Mouse (Mus musculus): Measurements from ENCODE around the gene Lrrc31. TPM values are rescaled to one million over a fixed set of nuclear protein-coding genes. Genes with fewer than 3 reads are reported as not detected.

Gene Lrrc31
- total and polyA plus RNA-seq, 2 experiments from 2014 or later = not detected

DNA sequence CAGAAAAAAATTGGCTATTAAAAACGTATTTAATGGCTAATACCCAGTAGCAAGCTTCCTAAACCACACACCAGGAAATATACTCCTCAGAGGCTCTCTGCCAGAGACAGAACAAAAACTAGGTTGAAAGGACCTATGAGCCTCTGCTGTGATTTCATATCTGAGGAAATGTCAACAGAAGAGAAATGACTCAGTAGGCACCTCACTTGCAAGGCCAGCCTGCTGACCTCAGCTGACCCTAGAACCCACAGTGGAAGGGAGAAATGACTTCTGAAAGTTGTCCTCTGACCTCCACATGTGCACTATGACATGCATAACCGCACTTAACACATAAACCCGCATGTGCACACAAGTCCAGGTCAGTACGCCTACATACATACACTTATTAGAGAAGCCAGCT lies 27.6 kb upstream of the Lrrc31 start:
- ATAC-seq (no peak), DNase-seq (no peak)
- no peak overlapping the region for H3K27ac ChIP-seq (ENCODE audit: low read depth, low read length)
- no peak for TF ChIP-seq CTCF (IDR thresholded peaks at IDR 0.05; ENCODE audit: low read depth)
- no peaks in the 10 kb centered on the region for H3K9me3 ChIP-seq (ENCODE audit: low read length)
- no peak overlapping the region for H3K9ac ChIP-seq
- H3K4me2 ChIP-seq (ENCODE audit: low read depth) = no peak overlapping the region
- no peaks in the 10 kb centered on the region for H3K36me3 ChIP-seq (ENCODE audit: insufficient read depth)
- no peak overlapping the region for H3K4me3 ChIP-seq (ENCODE audit: low read depth, low read length)
- WGBS = 82% methylated on average over 4 of the region's 4 CpGs
- H3K4me1 ChIP-seq (ENCODE audit: insufficient read depth) = no peaks in the 10 kb centered on the region
- H3K27me3 ChIP-seq (ENCODE audit: insufficient read depth, low read length) = no peaks in the 10 kb centered on the region

DNA sequence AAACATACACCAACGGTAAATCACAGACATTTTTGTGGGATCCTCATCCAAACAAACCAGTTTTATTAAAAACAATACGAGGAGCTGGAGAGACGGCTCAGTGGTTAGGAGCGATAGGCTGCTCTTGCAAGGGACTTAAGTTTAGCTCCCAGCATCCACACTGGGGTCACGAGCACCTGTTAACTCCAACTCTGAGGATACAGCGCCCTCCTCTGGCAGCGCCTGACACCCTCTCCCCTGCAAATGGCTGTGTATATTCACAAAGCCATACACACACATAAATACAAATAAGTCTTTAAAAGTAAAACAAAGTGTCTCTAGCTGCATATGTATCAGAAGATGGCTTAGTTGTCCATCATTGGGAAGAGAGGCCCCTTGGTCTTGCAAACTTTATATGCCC lies 25.9 kb upstream of the Lrrc31 start:
- WGBS = 83% methylated on average over 7 of the region's 7 CpGs
- H3K9ac ChIP-seq = no peak overlapping the region
- H3K4me1 ChIP-seq (ENCODE audit: insufficient read depth) = no peaks in the 10 kb centered on the region
- DNase-seq (no peak), ATAC-seq (no peak)
- no peak overlapping the region for H3K27ac ChIP-seq (ENCODE audit: low read depth, low read length)
- no peaks in the 10 kb centered on the region for H3K27me3 ChIP-seq (ENCODE audit: insufficient read depth, low read length)
- no peaks in the 10 kb centered on the region for H3K9me3 ChIP-seq (ENCODE audit: low read length)
- H3K4me2 ChIP-seq (ENCODE audit: low read depth) = no peak overlapping the region
- TF ChIP-seq CTCF (IDR thresholded peaks at IDR 0.05; ENCODE audit: low read depth) = no peak
- H3K4me3 ChIP-seq (ENCODE audit: low read depth, low read length) = no peak overlapping the region
- H3K36me3 ChIP-seq (ENCODE audit: insufficient read depth) = no peaks in the 10 kb centered on the region

DNA sequence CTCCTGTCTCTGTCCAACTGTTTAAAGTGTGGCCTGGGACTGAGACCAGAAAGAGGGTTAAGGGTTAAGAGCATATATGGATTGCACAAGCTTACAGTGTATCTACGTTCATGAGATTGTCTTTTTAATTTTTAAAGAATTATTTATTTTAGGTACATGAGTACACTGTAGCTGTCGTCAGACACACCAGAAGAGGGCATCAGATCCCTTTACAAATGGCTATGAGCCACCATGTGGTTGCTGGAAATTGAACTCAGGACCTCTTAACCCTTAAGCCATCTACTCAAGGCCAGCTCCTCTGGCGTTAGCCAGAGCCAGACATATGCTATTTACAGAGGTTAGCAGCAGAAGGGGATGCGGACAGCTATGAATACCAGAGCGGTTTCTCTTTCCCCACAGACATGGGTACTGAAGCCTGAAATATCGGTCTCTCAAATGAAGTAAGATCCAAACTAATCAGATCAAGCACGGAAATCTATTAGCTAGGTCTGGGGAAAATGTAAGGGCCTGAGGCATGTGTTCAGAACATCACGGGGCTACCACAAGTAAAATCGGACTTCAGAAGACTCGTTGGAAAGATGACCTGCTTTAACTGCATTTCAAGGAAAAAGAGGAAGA lies 25.3 kb upstream of the Lrrc31 start:
- no peaks in the 10 kb centered on the region for H3K9me3 ChIP-seq (ENCODE audit: low read length)
- no peak overlapping the region for H3K27ac ChIP-seq (ENCODE audit: low read depth, low read length)
- H3K4me1 ChIP-seq (ENCODE audit: insufficient read depth) = no peaks in the 10 kb centered on the region
- 87% methylated on average over 10 of the region's 10 CpGs for WGBS
- H3K27me3 ChIP-seq (ENCODE audit: insufficient read depth, low read length) = no peaks in the 10 kb centered on the region
- DNase-seq = no peak
- no peak for TF ChIP-seq CTCF (IDR thresholded peaks at IDR 0.05; ENCODE audit: low read depth)
- H3K4me2 ChIP-seq (ENCODE audit: low read depth) = no peak overlapping the region
- no peak for ATAC-seq
- no peaks in the 10 kb centered on the region for H3K36me3 ChIP-seq (ENCODE audit: insufficient read depth)
- H3K4me3 ChIP-seq (ENCODE audit: low read depth, low read length) = no peak overlapping the region
- no peak overlapping the region for H3K9ac ChIP-seq

DNA sequence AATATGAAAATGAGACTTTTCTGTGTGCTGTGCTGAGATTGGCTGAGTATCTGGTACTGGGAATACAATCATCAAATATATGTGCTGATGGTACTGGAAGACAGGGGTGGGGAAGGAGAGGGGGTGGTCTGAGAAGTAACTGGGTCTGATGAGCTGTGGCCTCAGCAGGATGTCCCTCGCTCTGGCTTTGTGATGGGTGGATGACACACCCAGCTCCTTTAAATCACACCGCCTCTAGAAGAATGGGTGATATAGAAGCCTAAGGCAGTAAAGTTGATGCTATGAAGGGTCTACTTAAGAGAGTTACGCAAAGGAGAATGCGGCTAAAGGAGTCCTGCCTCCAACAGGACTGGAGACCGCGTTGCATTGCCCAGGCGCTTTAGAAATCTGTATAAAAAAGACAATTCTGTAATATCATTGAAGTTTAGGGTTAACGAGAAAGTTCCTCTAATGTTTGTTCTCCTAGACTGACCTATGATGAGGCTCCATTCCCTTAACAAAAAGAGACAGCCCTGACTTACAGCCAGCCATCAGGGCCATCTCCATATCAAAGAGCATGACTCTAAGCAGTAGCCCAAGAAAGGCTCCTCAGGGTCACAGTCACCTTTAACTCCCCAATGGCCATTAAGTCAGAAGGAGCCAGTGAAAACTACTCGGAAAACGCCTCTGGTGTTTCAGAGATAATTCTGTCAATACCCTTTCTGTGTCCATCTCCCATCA lies 24.6 kb upstream of the Lrrc31 start:
- Histone ChIP-seq H3K27me3 (ENCODE audit: insufficient read depth, low read length) (no peaks in the 10 kb centered on the region), H3K27ac (ENCODE audit: low read depth, low read length) (no peak overlapping the region), H3K9ac (no peak overlapping the region), H3K4me1 (ENCODE audit: insufficient read depth) (no peaks in the 10 kb centered on the region), H3K36me3 (ENCODE audit: insufficient read depth) (no peaks in the 10 kb centered on the region), H3K9me3 (ENCODE audit: low read length) (no peaks in the 10 kb centered on the region), H3K4me3 (ENCODE audit: low read depth, low read length) (no peak overlapping the region), H3K4me2 (ENCODE audit: low read depth) (no peak overlapping the region)
- 66% methylated on average over 10 of the region's 10 CpGs for WGBS
- no peak for ATAC-seq
- DNase-seq = no peak
- TF ChIP-seq CTCF (IDR thresholded peaks at IDR 0.05; ENCODE audit: low read depth) = no peak

DNA sequence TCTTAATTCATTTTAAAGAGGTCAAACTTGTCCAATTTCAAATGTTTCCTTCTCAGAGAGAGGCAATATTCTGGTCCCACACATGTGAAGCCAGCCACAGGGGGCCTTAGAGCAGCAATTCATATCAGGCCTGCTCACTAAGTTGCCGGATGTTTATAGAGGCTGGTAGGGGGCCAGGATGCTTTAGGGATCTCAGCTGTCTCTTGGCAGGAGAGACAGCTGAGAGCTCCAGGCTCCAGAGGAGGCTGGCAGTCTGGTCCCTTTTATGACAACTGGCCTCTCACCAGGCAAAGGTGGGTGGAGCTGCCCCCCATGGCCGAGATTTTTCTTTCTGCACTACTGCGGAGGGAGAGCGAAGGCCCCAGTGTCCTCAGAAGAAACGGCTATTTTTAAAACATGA lies 23.5 kb upstream of the Lrrc31 start:
- no peaks in the 10 kb centered on the region for H3K36me3 ChIP-seq (ENCODE audit: insufficient read depth)
- H3K27me3 ChIP-seq (ENCODE audit: insufficient read depth, low read length) = no peaks in the 10 kb centered on the region; the same call in 1 of the 2 replicates
- 62% methylated on average over 5 of the region's 5 CpGs for WGBS
- H3K4me3 ChIP-seq (ENCODE audit: low read depth, low read length) = no peak overlapping the region
- no peaks in the 10 kb centered on the region for H3K4me1 ChIP-seq (ENCODE audit: insufficient read depth)
- no peaks in the 10 kb centered on the region for H3K9me3 ChIP-seq (ENCODE audit: low read length)
- no peak overlapping the region for H3K4me2 ChIP-seq (ENCODE audit: low read depth)
- H3K27ac ChIP-seq (ENCODE audit: low read depth, low read length) = no peak overlapping the region
- TF ChIP-seq CTCF (IDR thresholded peaks at IDR 0.05; ENCODE audit: low read depth) = no peak
- no peak for DNase-seq
- no peak for ATAC-seq
- no peak overlapping the region for H3K9ac ChIP-seq

DNA sequence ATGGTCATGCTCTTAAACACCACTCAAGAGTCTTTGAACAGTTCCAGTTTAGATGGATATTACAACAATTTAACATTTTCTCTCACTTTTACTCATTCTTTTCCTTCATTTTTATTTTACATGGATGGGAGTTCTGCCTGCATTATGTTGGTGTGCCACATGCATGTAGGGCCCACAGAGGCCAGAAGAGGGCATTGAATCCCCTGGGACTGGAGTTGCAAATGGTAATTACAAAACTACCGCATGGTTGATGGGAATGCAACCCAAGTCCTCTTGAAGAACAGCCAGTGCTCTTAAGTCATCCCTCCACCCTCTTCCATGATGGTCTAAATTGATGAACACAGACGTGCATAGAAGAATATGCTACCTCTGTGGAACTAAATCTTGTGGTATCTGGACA lies 22.8 kb upstream of the Lrrc31 start:
- no peak overlapping the region for H3K27ac ChIP-seq (ENCODE audit: low read depth, low read length)
- DNase-seq = no peak
- no peak overlapping the region for H3K9ac ChIP-seq
- H3K4me3 ChIP-seq (ENCODE audit: low read depth, low read length) = no peak overlapping the region
- H3K4me1 ChIP-seq (ENCODE audit: insufficient read depth) = no peaks in the 10 kb centered on the region
- no peak for ATAC-seq
- no peaks in the 10 kb centered on the region for H3K9me3 ChIP-seq (ENCODE audit: low read length)
- no peak overlapping the region for H3K4me2 ChIP-seq (ENCODE audit: low read depth)
- no peaks in the 10 kb centered on the region for H3K36me3 ChIP-seq (ENCODE audit: insufficient read depth)
- no peak for TF ChIP-seq CTCF (IDR thresholded peaks at IDR 0.05; ENCODE audit: low read depth)
- no peaks in the 10 kb centered on the region; the same call in 1 of the 2 replicates for H3K27me3 ChIP-seq (ENCODE audit: insufficient read depth, low read length)
- 91% methylated on average over 2 of the region's 2 CpGs for WGBS

DNA sequence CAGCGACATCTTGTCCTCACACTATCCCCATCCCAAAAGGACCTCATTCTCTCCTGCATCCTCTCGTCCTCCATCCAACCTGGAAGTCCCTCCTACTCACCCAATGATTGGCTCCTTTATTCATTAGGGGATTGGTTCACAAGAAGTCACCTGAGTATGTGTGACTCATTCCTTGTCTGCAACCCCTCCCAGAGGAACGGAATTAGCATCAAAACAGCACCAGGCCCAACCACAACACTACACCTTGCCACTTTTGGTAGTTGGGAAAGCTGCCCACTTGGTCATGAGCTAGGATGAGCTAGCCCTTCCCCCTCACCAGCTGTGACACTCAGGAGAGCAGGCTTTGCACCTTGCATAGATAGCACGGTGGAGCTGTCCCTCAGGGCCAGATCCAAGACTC lies 22.4 kb upstream of the Lrrc31 start:
- 86% methylated on average over 4 of the region's 4 CpGs for WGBS
- Histone ChIP-seq H3K9me3 (ENCODE audit: low read length) (no peaks in the 10 kb centered on the region), H3K4me3 (ENCODE audit: low read depth, low read length) (no peak overlapping the region), H3K9ac (no peak overlapping the region), H3K4me1 (ENCODE audit: insufficient read depth) (no peaks in the 10 kb centered on the region), H3K36me3 (ENCODE audit: insufficient read depth) (no peaks in the 10 kb centered on the region), H3K4me2 (ENCODE audit: low read depth) (no peak overlapping the region), H3K27me3 (ENCODE audit: insufficient read depth, low read length) (no peaks in the 10 kb centered on the region; the same call in 1 of the 2 replicates), H3K27ac (ENCODE audit: low read depth, low read length) (no peak overlapping the region)
- no peak for TF ChIP-seq CTCF (IDR thresholded peaks at IDR 0.05; ENCODE audit: low read depth)
- DNase-seq (no peak), ATAC-seq (no peak)
